Mouse (Mus musculus) layer of hippocampus, adult 2 months (tissue): ENCODE measurements at regions not wholly inside any gene's neighbourhood (a gene's known extent, or its start where the extent isn't known, plus 50 kb on each side); places are given as distances from the start of the nearest gene placed in this dataset.
A peak's percentile ranks its signal among the peaks of the same experiment; 100 is the strongest.

Experiments used
- DNase-seq, 2 experiments: peaks; one replicate each; pipeline ENCODE4 v3.0.0; 2022; ENCODE audit warnings: low spot score in 2 of 2
- H3K27ac ChIP-seq: fragments of 200-600 bp; 2 replicates; pipeline ENCODE4 v1.8.1; 2022
- H3K4me3 ChIP-seq: fragments of 200-600 bp; 2 replicates; pipeline ENCODE4 v1.8.1; 2022; ENCODE audit warnings: mild to moderate bottlenecking
- CTCF ChIP-seq: fragments of 200-600 bp; conservative IDR thresholded peaks from 2 replicates; pipeline ENCODE4 v1.8.1; 2022; ENCODE audit warnings: antibody characterized with exemption, mild to moderate bottlenecking, moderate library complexity

DNA sequence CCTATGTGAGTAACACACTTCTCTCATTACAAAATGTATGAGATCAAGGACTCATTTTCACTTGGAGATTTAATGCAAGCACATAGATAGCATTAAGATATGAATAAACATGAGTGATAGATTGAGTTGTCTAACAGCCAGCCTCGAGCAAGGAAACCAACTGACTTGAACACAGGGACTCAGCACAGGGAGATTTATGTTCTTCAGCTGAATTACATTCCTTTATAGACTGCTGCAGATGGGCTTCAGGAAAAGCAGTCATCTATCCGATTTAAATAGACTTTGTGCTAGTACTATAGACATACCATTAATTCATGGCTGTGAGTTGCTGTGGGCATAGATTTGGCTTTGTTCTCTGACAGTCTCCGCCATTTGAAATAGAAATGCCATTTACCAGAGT, 661.9 kb downstream of the Cenpc1 start:
- Histone ChIP-seq H3K27ac (no peak overlapping the region), H3K4me3 (no peak overlapping the region)
- no peak for DNase-seq
- TF ChIP-seq CTCF, result no peak

DNA sequence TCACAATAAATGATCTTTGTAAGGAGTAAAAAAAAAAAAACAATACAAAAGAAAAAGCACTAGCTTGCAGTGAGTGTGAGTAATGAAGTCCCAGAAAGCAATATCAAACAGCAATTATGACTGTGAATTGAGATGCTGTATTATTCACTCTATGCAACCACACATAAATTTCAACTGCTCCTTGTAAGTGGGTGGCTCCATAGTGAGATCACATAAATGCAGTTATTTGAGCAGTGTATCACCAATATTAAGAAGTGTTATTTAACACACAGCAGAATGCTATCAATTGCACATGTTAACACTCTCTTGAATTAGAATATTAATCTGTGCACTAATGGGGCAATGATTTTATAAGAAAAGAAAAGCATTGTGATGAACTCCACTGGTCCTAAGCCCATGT, 705.0 kb downstream of the Cenpc1 start:
- no peak for TF ChIP-seq CTCF
- no peak for DNase-seq
- Histone ChIP-seq H3K27ac (no peak overlapping the region), H3K4me3 (no peak overlapping the region)

DNA sequence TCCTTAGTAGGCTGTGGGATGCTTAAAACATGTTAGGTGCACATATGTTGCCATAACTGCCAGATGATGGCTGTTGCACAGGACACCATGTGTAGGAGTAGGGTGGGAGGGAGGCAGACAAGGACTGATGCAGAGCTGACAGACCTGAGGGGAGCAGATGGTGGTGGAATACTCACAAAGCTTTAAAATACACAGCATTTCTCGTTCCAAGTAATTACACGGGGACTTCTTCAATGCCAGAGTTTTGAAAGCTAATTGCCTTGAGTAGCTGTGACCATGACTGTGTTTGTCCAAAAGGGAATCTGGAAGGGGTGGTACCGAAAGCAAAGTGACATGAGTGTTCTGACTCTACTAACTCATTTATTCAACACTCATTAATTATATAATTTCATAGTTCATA, 718.6 kb downstream of the Cenpc1 start:
- peak; percentile 69 to 82 for DNase-seq
- Histone ChIP-seq H3K27ac (no peak overlapping the region), H3K4me3 (no peak overlapping the region)
- TF ChIP-seq CTCF, result no peak

DNA sequence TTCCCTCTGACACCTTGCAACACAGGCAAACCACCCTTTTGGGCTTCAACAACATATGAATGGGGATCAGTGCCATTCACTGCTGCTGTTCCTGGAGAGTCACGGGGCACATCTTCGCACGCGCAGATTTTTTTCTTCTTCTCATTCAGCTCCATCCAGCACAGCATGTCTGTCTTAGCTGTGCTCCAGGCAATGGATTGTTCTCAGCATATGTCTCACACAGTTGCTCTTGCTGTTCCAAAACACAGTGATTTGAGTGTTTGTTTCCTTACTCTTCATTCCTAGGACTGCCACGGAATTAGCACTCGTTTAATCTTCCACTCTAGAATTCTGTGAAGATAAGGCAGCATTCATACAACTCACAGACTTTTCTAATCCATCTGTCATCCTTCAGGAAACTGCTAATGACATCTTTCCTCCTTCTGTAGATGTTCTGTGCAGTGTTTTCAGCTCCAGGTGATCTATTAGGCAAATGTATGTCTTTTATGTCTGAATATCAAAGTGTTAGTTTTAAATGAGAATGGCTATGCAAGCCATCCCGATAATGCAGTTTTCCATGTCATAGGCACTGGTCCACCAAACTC, 719.2 kb downstream of the Cenpc1 start:
- H3K27ac ChIP-seq, result no peak overlapping the region
- H3K4me3 ChIP-seq, result no peak overlapping the region
- no peak for TF ChIP-seq CTCF
- DNase-seq, result peak; percentile 32 to 70

DNA sequence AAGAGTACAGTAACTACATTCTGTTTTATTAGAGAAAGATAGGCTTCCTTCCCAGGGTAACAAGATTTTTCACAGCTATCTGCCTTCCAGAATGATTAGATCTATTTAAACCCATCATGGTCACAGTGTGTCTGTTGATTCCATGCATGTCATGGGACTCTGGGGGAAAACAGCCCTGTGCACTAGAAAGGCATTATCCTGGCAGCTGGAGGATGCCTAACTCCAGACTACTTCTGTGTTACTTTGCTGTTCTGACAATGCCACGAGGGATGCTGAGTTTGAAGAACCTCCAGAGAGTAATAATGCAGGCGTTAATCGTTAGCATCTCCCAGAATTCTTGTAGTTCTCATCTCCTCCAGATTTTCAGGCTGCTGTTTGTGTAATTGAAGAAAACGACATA, 724.0 kb downstream of the Cenpc1 start:
- no peak for TF ChIP-seq CTCF
- no peak for DNase-seq
- no peak overlapping the region for H3K27ac ChIP-seq
- no peak overlapping the region for H3K4me3 ChIP-seq

DNA sequence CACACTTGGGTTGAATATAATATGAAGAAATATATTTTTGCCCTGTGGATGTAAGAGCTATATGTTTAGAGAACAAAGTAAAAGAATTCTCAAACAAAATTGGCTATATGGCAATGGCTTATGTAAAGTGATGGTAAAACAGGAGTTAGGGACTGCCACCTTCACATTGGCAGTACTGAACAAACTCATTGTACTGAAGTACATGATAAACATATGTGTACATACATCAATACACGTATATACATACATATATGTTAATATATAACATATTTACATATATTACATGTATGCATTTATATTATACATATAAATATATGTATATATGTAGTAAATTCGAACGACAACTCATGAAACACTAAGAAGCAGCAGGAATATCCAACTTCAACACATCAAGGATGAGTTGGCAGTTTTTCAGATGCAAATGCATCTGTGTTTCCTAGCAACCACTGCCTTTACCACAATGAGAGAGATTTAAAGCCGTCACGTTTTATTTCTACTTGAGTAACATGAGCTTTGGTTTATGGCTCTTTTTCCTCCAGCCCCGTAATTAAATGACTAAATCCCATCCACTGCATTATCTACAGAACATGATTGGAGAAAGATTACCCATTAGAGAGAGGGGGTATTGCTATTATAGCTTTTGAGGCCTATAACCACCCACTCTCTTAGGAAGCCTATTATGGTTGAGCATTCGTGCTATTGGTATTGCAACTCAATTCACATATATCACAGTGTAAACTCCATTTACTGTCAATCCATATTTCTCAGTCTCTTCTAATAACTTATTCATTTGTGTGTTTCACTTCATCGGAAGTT, 727.5 kb downstream of the Cenpc1 start:
- no peak overlapping the region for H3K4me3 ChIP-seq
- DNase-seq, result no peak
- no peak for TF ChIP-seq CTCF
- no peak overlapping the region for H3K27ac ChIP-seq

DNA sequence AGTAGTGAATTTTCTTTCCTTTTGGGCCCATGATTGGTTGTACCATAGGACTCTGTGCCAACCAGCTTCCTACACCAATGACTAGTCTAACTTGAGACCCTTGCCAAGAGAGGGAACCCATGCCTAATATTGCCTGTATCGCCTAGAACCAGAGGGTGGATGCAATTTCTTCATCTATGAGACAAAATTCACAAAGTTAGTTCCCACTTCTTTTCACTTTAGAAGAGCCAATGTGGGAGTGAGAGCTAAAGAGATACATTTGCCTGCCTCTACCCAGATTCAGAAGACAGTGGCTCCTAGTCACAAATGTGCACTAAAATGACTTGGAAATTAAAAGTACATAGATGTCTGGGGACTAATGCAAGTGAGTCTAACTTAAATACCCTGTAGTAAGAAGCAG, 728.4 kb downstream of the Cenpc1 start:
- Histone ChIP-seq H3K27ac (no peak overlapping the region), H3K4me3 (no peak overlapping the region)
- no peak for DNase-seq
- no peak for TF ChIP-seq CTCF
